Mouse (Mus musculus) embryonic facial prominence, embryonic 14.5 days (tissue): ENCODE measurements around the gene Skil. TPM values are rescaled to one million over a fixed set of nuclear protein-coding genes. Genes with fewer than 3 reads are reported as not detected.
"Not testable (repeated sequence)": the region's sequence is repeated elsewhere in the genome, so short reads cannot be mapped to it uniquely, and the experiment has no call there.

ENCODE experiments used
- ATAC-seq: fragments of 200-750 bp; cut with Nextera tagmentation; 2 replicates; pipeline ENCODE4 v1.8.0; 2017; ENCODE audit warnings: low read depth, moderate number of reproducible peaks, moderate TSS enrichment
- DNase-seq: peaks from one replicate; pipeline ENCODE4 v3.0.0-alpha.2; 2015; ENCODE audit warnings: low spot score
- H3K27ac ChIP-seq: fragments of 300-500 bp; sonication (generic); replicated peaks from 2 replicates; pipeline ENCODE4 v1.5.1; 2014; ENCODE audit warnings: low read depth, mild to moderate bottlenecking, low read length, moderate library complexity
- H3K27me3 ChIP-seq: fragments of 300-500 bp; sonication (generic); replicated peaks from 2 replicates; pipeline ENCODE4 v1.6.1; 2014; ENCODE audit warnings: low read length; ENCODE audit not compliant: control insufficient read depth, insufficient read depth
- H3K36me3 ChIP-seq: fragments of 300-500 bp; sonication (generic); 2 replicates; pipeline ENCODE4 v1.6.1; 2014; ENCODE audit warnings: low read length, mixed read lengths; ENCODE audit not compliant: control insufficient read depth, insufficient read depth
- H3K4me1 ChIP-seq: fragments of 300-500 bp; sonication (generic); 2 replicates; pipeline ENCODE4 v1.6.1; 2014; ENCODE audit warnings: antibody characterized with exemption, low read length; ENCODE audit not compliant: control insufficient read depth, insufficient read depth
- H3K4me2 ChIP-seq: fragments of 300-500 bp; sonication (generic); 2 replicates; pipeline ENCODE4 v1.6.1; 2014; ENCODE audit warnings: low read depth, mild to moderate bottlenecking, low read length, moderate library complexity, mixed read lengths
- H3K4me3 ChIP-seq: fragments of 300-500 bp; sonication (generic); 2 replicates; pipeline ENCODE4 v1.5.1; 2014; ENCODE audit warnings: low read depth, mild to moderate bottlenecking, low read length
- H3K9ac ChIP-seq: fragments of 300-500 bp; sonication (generic); 2 replicates; pipeline ENCODE4 v1.6.1; 2014; ENCODE audit warnings: low read depth, mild to moderate bottlenecking, low read length, moderate library complexity, mixed read lengths
- H3K9me3 ChIP-seq: fragments of 300-500 bp; sonication (generic); 2 replicates; pipeline ENCODE4 v1.6.1; 2016; ENCODE audit warnings: low read length; ENCODE audit not compliant: control insufficient read depth
- WGBS: fragments of 180-500 bp; shearing (Covaris S2); extraction: QIAGEN DNeasy Blood & Tissue Kit; methylation state at CpG from one replicate; pipeline ENCODE4 v1.1.7; 2014; 5-methylcytosine and 5-hydroxymethylcytosine counted together
- polyA plus RNA-seq: library from polyadenylated mRNA; unstranded; fragments of >200 nt; fragmentation: Nextera tagmentation; extraction: Ambion mirVana; gene quantifications from 2 replicates; pipeline ENCODE4 v1.2.1, GENCODE M21; 2014

Gene Skil
- polyA plus RNA-seq, 1 experiment from 2014 or later, result 21.1 TPM

- peaks cover 8% of the 10 kb centered on the region; the same call in 1 of the 2 replicates for H3K36me3 ChIP-seq
- H3K27me3 ChIP-seq, result no peaks in the 10 kb centered on the region
- DNase-seq (no peak), ATAC-seq (no peak)
- H3K9me3 ChIP-seq, result no peaks in the 10 kb centered on the region
- H3K27ac ChIP-seq, result no peak overlapping the region
- H3K4me1 ChIP-seq, result no peaks in the 10 kb centered on the region
- no peak overlapping the region for H3K4me2 ChIP-seq
- no peak overlapping the region for H3K4me3 ChIP-seq
- 88% methylated on average over 3 of the region's 3 CpGs for WGBS
- no peak overlapping the region for H3K9ac ChIP-seq
Observed at GRCm38 (mm10) chr3:31126848-31127247, 32.0 kb downstream of the Skil start.

GRCm38 (mm10) chr3:31129766-31130165 is 34.9 kb downstream of the Skil start:
- no peak overlapping the region for H3K27ac ChIP-seq
- H3K4me1 ChIP-seq, result no peaks in the 10 kb centered on the region
- no peaks in the 10 kb centered on the region for H3K27me3 ChIP-seq
- H3K9me3 ChIP-seq, result no peaks in the 10 kb centered on the region
- ATAC-seq (no peak), DNase-seq (no peak)
- H3K9ac ChIP-seq, result no peak overlapping the region
- 51% methylated on average over 4 of the region's 4 CpGs for WGBS
- H3K36me3 ChIP-seq, result no peaks in the 10 kb centered on the region
- H3K4me2 ChIP-seq, result no peak overlapping the region
- no peak overlapping the region for H3K4me3 ChIP-seq

DNA sequence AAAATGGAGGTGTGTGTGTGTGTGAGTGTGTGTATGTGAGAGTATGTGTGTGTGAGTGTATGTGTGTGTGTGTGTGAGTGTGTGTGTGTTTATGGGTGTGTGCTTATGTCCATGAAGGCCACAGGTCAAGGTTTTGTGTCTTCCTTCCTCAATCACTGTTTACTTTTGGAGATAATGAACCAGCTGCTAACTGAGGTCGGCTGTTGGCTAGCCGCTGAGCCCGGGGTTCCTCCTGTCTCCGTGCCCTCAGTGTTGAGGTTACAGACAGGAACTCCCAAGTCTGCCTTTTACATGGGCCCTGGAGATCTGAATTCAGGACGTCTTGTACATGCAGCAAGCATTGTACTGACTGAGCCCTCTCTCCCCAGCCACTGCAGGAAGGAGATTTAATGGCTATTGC is 38.8 kb downstream of the Skil start:
- H3K9ac ChIP-seq, result no peak overlapping the region
- WGBS, result 63% methylated on average over 5 of the region's 5 CpGs
- H3K4me2 ChIP-seq, result no peak overlapping the region
- H3K4me1 ChIP-seq, result no peaks in the 10 kb centered on the region
- H3K36me3 ChIP-seq, result no peaks in the 10 kb centered on the region
- DNase-seq (no peak), ATAC-seq (no peak)
- H3K27me3 ChIP-seq, result no peaks in the 10 kb centered on the region
- no peak overlapping the region for H3K27ac ChIP-seq
- H3K4me3 ChIP-seq, result no peak overlapping the region
- no peaks in the 10 kb centered on the region for H3K9me3 ChIP-seq

DNA sequence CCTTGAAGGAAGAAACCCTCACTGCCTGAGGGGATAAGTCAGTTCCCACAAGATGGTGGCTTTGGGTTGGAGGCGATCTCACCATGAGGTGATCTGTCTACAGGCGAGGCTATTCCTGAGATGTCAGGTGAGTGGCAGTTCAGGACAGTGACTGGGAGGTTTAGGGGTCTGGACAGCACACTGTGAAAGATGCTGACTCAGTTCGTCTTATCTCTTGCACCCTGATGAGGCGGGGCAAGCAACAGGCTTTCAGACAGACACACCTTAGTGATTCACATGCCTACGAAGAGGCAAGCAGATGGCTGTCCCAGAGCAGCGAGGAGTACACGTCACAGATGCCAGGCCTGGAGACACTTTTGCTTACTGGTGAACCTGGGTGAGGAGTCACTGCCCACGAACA is 39.4 kb downstream of the Skil start:
- no peaks in the 10 kb centered on the region for H3K9me3 ChIP-seq
- H3K27ac ChIP-seq, result no peak overlapping the region
- H3K4me2 ChIP-seq, result no peak overlapping the region
- H3K4me3 ChIP-seq, result no peak overlapping the region
- no peaks in the 10 kb centered on the region for H3K27me3 ChIP-seq
- no peak for ATAC-seq
- 78% methylated on average over 8 of the region's 8 CpGs for WGBS
- H3K36me3 ChIP-seq, result no peaks in the 10 kb centered on the region
- DNase-seq, result no peak
- no peaks in the 10 kb centered on the region for H3K4me1 ChIP-seq
- H3K9ac ChIP-seq, result no peak overlapping the region

GRCm38 (mm10) chr3:31134696-31135095 is 39.8 kb downstream of the Skil start:
- WGBS, result 60% methylated on average over 7 of the region's 7 CpGs
- Histone ChIP-seq H3K27me3 (no peaks in the 10 kb centered on the region), H3K9ac (no peak overlapping the region), H3K4me1 (no peaks in the 10 kb centered on the region), H3K9me3 (no peaks in the 10 kb centered on the region), H3K36me3 (no peaks in the 10 kb centered on the region), H3K4me3 (no peak overlapping the region), H3K27ac (no peak overlapping the region), H3K4me2 (no peak overlapping the region)
- peak; percentile 44 for DNase-seq
- no peak for ATAC-seq

- not testable (repeated sequence) for H3K36me3 ChIP-seq, DNase-seq, ATAC-seq, H3K4me2 ChIP-seq, H3K9ac ChIP-seq, H3K27ac ChIP-seq, H3K4me1 ChIP-seq, H3K9me3 ChIP-seq, H3K4me3 ChIP-seq, H3K27me3 ChIP-seq
- WGBS, result 59% methylated on average over 4 of the region's 4 CpGs
Observed at GRCm38 (mm10) chr3:31136591-31136990, 41.7 kb downstream of the Skil start.

DNA sequence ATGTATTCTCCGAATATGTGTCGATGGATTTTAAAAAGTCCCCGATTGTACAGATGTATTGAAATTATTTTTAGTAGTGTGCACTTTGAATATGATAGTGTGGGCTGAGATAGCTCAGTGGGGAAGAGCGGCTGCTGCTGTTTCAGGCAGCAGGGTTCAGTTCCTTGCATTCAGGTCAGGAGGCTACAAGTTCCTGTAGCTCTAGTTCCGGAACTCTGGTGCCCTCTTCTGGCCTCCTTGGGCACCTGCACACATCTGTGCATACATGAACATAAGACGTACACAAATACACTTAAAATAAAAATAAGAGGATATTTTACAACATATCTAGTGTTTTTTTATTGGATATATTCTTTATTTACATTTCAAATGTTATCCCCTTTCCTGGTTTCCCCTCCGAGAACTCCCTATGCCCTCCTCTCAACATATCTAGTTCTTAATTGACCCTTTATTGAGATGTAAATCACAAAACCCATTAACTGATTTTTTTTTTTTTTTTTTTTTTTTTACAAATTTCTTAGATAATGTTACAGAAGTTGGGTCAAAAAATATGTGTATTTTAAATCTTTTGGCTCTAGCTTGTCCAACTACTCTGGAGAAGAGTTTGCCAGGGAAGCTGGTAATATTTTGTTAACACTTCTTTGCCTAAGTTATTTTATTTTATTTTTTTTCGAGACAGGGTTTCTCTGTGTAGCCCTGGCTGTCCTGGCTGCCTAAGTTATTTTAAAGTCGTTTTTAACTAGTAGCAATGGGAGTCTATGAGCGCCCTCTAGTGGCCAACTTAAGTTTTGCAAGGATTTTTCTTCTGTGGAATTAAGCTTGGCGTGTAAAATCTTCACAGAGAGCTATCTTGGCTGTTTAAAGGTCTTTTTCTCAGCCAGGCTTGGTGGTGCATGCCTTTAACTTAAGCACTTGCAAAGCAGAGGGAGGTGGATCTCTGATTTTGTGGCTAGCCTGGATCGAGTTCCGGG is 43.9 kb downstream of the Skil start:
- H3K27ac ChIP-seq, result no peak overlapping the region
- H3K4me3 ChIP-seq, result no peak overlapping the region
- no peak overlapping the region for H3K4me2 ChIP-seq
- no peak overlapping the region for H3K9ac ChIP-seq
- H3K27me3 ChIP-seq, result no peaks in the 10 kb centered on the region
- no peak for ATAC-seq
- H3K9me3 ChIP-seq, result no peaks in the 10 kb centered on the region
- H3K36me3 ChIP-seq, result no peaks in the 10 kb centered on the region
- WGBS, result 59% methylated on average over 13 of the region's 13 CpGs
- peak; percentile 80 for DNase-seq
- H3K4me1 ChIP-seq, result no peaks in the 10 kb centered on the region

DNA sequence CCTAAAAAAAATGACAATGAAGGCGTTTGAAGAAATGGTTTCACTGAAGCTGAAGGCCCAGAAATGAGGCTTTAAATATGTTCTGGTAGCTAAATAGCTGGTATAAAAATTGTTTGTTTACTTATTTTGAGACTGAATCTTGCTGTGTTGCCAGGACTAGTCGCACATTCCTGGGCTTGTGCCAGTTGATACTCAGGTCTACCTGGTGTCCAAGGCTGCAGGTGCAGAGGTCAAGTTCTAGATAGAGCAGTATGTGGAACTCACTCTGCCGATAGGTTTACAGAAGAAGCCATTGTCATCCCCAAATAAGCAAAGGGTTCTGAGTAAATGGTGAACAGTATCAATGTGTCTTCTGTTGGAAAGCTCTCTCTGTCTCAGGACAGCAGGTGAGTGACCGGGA is 46.8 kb downstream of the Skil start:
- Histone ChIP-seq H3K9me3 (no peaks in the 10 kb centered on the region), H3K36me3 (no peaks in the 10 kb centered on the region), H3K4me3 (no peak overlapping the region), H3K9ac (no peak overlapping the region), H3K4me2 (no peak overlapping the region), H3K27ac (no peak overlapping the region), H3K27me3 (no peaks in the 10 kb centered on the region), H3K4me1 (no peaks in the 10 kb centered on the region)
- ATAC-seq (no peak), DNase-seq (no peak)
- 78% methylated on average over 4 of the region's 4 CpGs for WGBS

- H3K9me3 ChIP-seq, H3K4me1 ChIP-seq, ATAC-seq, DNase-seq, H3K4me2 ChIP-seq, H3K36me3 ChIP-seq, H3K9ac ChIP-seq, H3K4me3 ChIP-seq, H3K27me3 ChIP-seq, H3K27ac ChIP-seq: not testable (repeated sequence)
- WGBS, result 81% methylated on average over 11 of the region's 11 CpGs
Observed at GRCm38 (mm10) chr3:31145222-31145621, 50.4 kb downstream of the Skil start.
